Mouse (Mus musculus): ENCODE data around the gene Rnf43.

DNA sequence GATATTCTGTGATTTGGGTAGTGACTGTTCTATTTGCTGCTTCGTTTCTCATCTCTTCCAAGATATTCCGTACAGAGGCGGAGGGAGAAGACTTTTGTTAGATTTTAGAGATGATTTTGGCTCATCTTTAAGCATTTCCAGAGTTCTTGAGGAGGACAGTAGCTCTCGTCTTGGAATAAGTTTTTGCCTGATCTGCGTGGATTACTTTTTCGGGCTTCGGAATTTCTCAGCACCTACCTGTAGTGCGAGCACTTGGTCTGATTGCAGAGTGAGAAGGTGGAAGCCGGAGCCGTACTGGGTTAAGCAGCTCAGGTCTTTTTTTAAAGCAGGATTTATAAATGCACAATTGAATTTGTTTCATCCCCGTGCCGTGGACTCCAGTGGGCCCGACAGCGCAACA lies 300 bp downstream of the Rnf43 start:
- TF ChIP-seq CTCF (IDR thresholded peaks at IDR 0.05; ENCODE audit: extremely low read depth, insufficient read depth, insufficient read length, insufficient replicate concordance) (no peak), POLR2A (IDR thresholded peaks at IDR 0.05; ENCODE audit: low read depth, low read length) (no peak)
